10 mouse cellular contexts compared by ENCODE assay signal in genomic region chr11:104467698-104468097, GRCm38 (mm10). TPM values are rescaled to one million over a fixed set of nuclear protein-coding genes. Genes with fewer than 3 reads are reported as not detected.
DNase-seq lines count a peak whose midpoint lies in the region; ATAC-seq and TF ChIP-seq lines count a peak whose summit lies in the region.
"Had no signal": no experiment of that assay in that cellular context is flagged by ENCODE, and none has a peak within 500 bp of the region (broad histone marks: within the 10 kb centered on the region; RNA-seq: fewer than 3 reads in every experiment).

No protein-coding gene starts in this region.

- no peak overlapping the region for H3K27ac ChIP-seq in liver, embryonic 12.5 days
- no peak overlapping the region for H3K27ac ChIP-seq in liver, postnatal 0 days (ENCODE audit: low read depth)
- H3K27ac ChIP-seq in embryonic facial prominence, embryonic 13.5 days = no peak overlapping the region
- no peak overlapping the region for H3K27ac ChIP-seq in hindbrain, embryonic 15.5 days (replicated peaks)
- H3K27ac ChIP-seq in midbrain, postnatal 0 days (ENCODE audit: low read depth, low read length) = no peak overlapping the region
- H3K27ac ChIP-seq: heart, adult 2 months had no signal

- no peaks in the 10 kb centered on the region for H3K27me3 ChIP-seq in liver, embryonic 12.5 days (replicated peaks)
- no peaks in the 10 kb centered on the region for H3K27me3 ChIP-seq in liver, postnatal 0 days (ENCODE audit: insufficient read depth, low read length)
- no peaks in the 10 kb centered on the region for H3K27me3 ChIP-seq in embryonic facial prominence, embryonic 13.5 days
- no peaks in the 10 kb centered on the region for H3K27me3 ChIP-seq in hindbrain, embryonic 15.5 days
- H3K27me3 ChIP-seq in midbrain, postnatal 0 days (ENCODE audit: insufficient read depth, low read length) = no peaks in the 10 kb centered on the region

- H3K4me2 ChIP-seq in liver, embryonic 12.5 days = 0 out of 2 replicates have a peak overlapping the region, but pooled peaks have one; percentile 27
- no peak overlapping the region for H3K4me2 ChIP-seq in liver, postnatal 0 days (ENCODE audit: low read depth, low read length)
- peak overlapping the region; percentile 26 for H3K4me2 ChIP-seq in embryonic facial prominence, embryonic 13.5 days
- peak overlapping the region; percentile 20 for H3K4me2 ChIP-seq in hindbrain, embryonic 15.5 days
- peak overlapping the region; percentile 29; the same call in 1 of the 2 replicates for H3K4me2 ChIP-seq in midbrain, postnatal 0 days (ENCODE audit: low read depth, low read length, poor library complexity, severe bottlenecking)

- ATAC-seq in liver, embryonic 12.5 days = peak; percentile 57; the same call in 1 of the 2 replicates
- no peak for ATAC-seq in liver, postnatal 0 days
- ATAC-seq in embryonic facial prominence, embryonic 13.5 days (ENCODE audit: insufficient number of reproducible peaks, insufficient read depth, low FRiP score, low TSS enrichment, low read depth) = no peak
- ATAC-seq in hindbrain, embryonic 15.5 days (ENCODE audit: low FRiP score, low read depth) = no peak
- ATAC-seq in midbrain, postnatal 0 days (ENCODE audit: low FRiP score) = no peak

- no peaks in the 10 kb centered on the region for H3K9me3 ChIP-seq in liver, embryonic 12.5 days (replicated peaks)
- H3K9me3 ChIP-seq in liver, postnatal 0 days (ENCODE audit: low read length) = no peaks in the 10 kb centered on the region
- H3K9me3 ChIP-seq in embryonic facial prominence, embryonic 13.5 days = no peaks in the 10 kb centered on the region
- no peaks in the 10 kb centered on the region for H3K9me3 ChIP-seq in hindbrain, embryonic 15.5 days
- no peaks in the 10 kb centered on the region for H3K9me3 ChIP-seq in midbrain, postnatal 0 days (ENCODE audit: low read length)

- DNase-seq in liver, postnatal 0 days = no peak
- DNase-seq in midbrain, postnatal 0 days (ENCODE audit: low spot score) = no peak
- DNase-seq in adrenal gland, adult 2 months = no peak
- DNase-seq in adrenal gland, adult (ENCODE audit: inconsistent age in 2 of 2, low spot score in 1 of 2) = no peak
- DNase-seq: heart, adult 2 months; kidney, adult 11 months; thymus, postnatal 4 days had no signal

- TF ChIP-seq CTCF in liver, postnatal 0 days (IDR thresholded peaks at IDR 0.05; ENCODE audit: low read depth) = no peak
- no peak for TF ChIP-seq CTCF in midbrain, postnatal 0 days (IDR thresholded peaks at IDR 0.05)

- H3K36me3 ChIP-seq in liver, embryonic 12.5 days = peaks cover 17% of the 10 kb centered on the region; the same call in 1 of the 2 replicates
- no peaks in the 10 kb centered on the region for H3K36me3 ChIP-seq in liver, postnatal 0 days (replicated peaks; ENCODE audit: insufficient read depth, low read length)
- peaks cover 17% of the 10 kb centered on the region; the same call in 1 of the 2 replicates for H3K36me3 ChIP-seq in embryonic facial prominence, embryonic 13.5 days
- 0 out of 2 replicates have a peak, but pooled peaks cover 3% of the 10 kb centered on the region for H3K36me3 ChIP-seq in hindbrain, embryonic 15.5 days
- H3K36me3 ChIP-seq in midbrain, postnatal 0 days (ENCODE audit: insufficient read depth, low read length) = no peaks in the 10 kb centered on the region

- H3K4me1 ChIP-seq in liver, embryonic 12.5 days = peaks cover 31% of the 10 kb centered on the region
- peaks cover 4% of the 10 kb centered on the region for H3K4me1 ChIP-seq in liver, postnatal 0 days (ENCODE audit: insufficient read depth)
- H3K4me1 ChIP-seq in embryonic facial prominence, embryonic 13.5 days = peaks cover 11% of the 10 kb centered on the region
- H3K4me1 ChIP-seq in hindbrain, embryonic 15.5 days (replicated peaks) = peaks cover 39% of the 10 kb centered on the region
- peaks cover 4% of the 10 kb centered on the region for H3K4me1 ChIP-seq in midbrain, postnatal 0 days (ENCODE audit: insufficient read depth, low read length)

- no peak overlapping the region for H3K4me3 ChIP-seq in liver, embryonic 12.5 days
- no peak overlapping the region for H3K4me3 ChIP-seq in liver, postnatal 0 days (ENCODE audit: low read depth, low read length)
- H3K4me3 ChIP-seq in embryonic facial prominence, embryonic 13.5 days = no peak overlapping the region
- no peak overlapping the region for H3K4me3 ChIP-seq in hindbrain, embryonic 15.5 days
- no peak overlapping the region for H3K4me3 ChIP-seq in midbrain, postnatal 0 days (ENCODE audit: low read depth, low read length)

- WGBS in liver, embryonic 12.5 days (ENCODE audit: insufficient replicate concordance) = 64% methylated on average over 5 of the region's 5 CpGs
- 76% methylated on average over 5 of the region's 5 CpGs for WGBS in liver, postnatal 0 days (ENCODE audit: insufficient replicate concordance)
- WGBS in embryonic facial prominence, embryonic 13.5 days = 74% methylated on average over 5 of the region's 5 CpGs
- WGBS in hindbrain, embryonic 15.5 days = 82% methylated on average over 5 of the region's 5 CpGs
- 78% methylated on average over 5 of the region's 5 CpGs for WGBS in midbrain, postnatal 0 days

- no peak for TF ChIP-seq EP300 in liver, postnatal 0 days (IDR thresholded peaks at IDR 0.05; ENCODE audit: low read depth)

- H3K9ac ChIP-seq in liver, embryonic 12.5 days = no peak overlapping the region
- H3K9ac ChIP-seq in liver, postnatal 0 days (replicated peaks) = no peak overlapping the region
- H3K9ac ChIP-seq in embryonic facial prominence, embryonic 13.5 days = no peak overlapping the region
- H3K9ac ChIP-seq in hindbrain, embryonic 15.5 days = no peak overlapping the region
- H3K9ac ChIP-seq in midbrain, postnatal 0 days (replicated peaks; ENCODE audit: low read length, poor library complexity, severe bottlenecking) = no peak overlapping the region

RNA-seq across cellular contexts. Expression of gene Kansl1, which starts 1.0 kb away (rescaled TPM):
- 9.4 and 10.2 TPM in 2 replicates for polyA plus RNA-seq in liver, embryonic 12.5 days (2016; fragmentation: Nextera tagmentation; extraction: Ambion mirVana)
- 3.8 and 4.1 TPM in 2 replicates for polyA plus RNA-seq in liver, postnatal 0 days (2015; fragmentation: Nextera tagmentation; extraction: Ambion mirVana)
- polyA plus RNA-seq in embryonic facial prominence, embryonic 13.5 days (2015; fragmentation: Nextera tagmentation; extraction: Ambion mirVana) = 29.9 and 32.0 TPM in 2 replicates
- polyA plus RNA-seq in hindbrain, embryonic 15.5 days (2015; fragmentation: Nextera tagmentation; extraction: Ambion mirVana) = 26.0 and 29.0 TPM in 2 replicates
- 82.3 and 88.9 TPM in 2 replicates for total RNA-seq in midbrain, postnatal 0 days (2014; rRNA removed)
- polyA plus RNA-seq in midbrain, postnatal 0 days (2015; fragmentation: Nextera tagmentation; extraction: Ambion mirVana) = 21.1 and 22.0 TPM in 2 replicates
- total RNA-seq in adrenal gland, adult 2 months (2021) = 10 to 100 TPM; 45.1 to 53.3 TPM
- 128 and 133 TPM in 2 replicates for polyA plus RNA-seq in adrenal gland, adult 2 months (2012; rRNA removed)
